Mouse (Mus musculus): ENCODE data around the gene Olfr279.

GRCm38 (mm10) chr15:98476281-98476680 lies 15.9 kb upstream of the Olfr279 start:
- TF ChIP-seq CTCF (IDR thresholded peaks at IDR 0.05; ENCODE audit: low read depth, low read length) (no peak), POLR2A (IDR thresholded peaks at IDR 0.05; ENCODE audit: insufficient read depth, low read length) (no peak)
